ENCODE assay signal across 9 mouse cellular contexts in the genomic region with DNA sequence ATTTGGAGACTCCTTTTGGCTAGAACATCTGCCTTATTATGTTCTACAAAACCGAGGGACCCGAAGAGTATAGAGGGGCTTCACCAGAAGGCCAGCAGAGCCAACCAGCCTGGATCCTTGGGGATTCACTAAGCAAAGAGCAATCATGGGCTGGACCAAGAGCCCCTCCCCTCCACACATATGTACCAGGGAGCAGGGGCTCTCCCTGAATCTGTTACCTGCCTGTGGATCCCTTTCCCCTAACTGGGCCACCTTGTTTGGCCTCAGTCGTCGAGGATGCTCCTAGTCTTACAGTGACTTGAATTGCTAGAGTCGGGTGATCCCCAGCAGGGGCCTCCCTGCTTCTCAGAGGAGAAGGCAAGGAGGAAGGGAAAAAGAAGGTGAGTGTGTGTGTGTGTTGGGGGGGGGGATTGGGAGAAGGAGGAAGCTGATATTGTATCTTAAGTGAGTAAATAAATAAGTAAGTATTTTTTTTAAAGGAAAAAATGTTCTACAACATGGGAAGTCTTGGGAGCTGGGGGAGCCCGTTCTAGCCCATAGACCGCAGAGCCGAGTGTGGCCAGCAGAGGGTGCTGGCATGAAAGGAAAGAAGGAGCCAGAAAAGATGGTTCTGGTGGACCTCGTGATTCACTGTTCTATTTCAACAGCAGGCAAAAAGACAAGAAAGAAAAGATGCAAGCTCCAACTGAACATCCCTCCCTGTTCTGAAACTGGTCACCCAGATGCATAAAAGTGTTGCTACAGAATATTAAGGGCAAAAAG. TPM values are rescaled to one million over a fixed set of nuclear protein-coding genes. Genes with fewer than 3 reads are reported as not detected.
DNase-seq lines count a peak whose midpoint lies in the region; ATAC-seq and TF ChIP-seq lines count a peak whose summit lies in the region.
"Had no signal": no experiment of that assay in that cellular context is flagged by ENCODE, and none has a peak within 500 bp of the region (broad histone marks: within the 10 kb centered on the region; RNA-seq: fewer than 3 reads in every experiment).

No protein-coding gene starts in this region.

- peak; percentile 62 for DNase-seq in midbrain, embryonic 10.5 days (ENCODE audit: low spot score)
- peak; percentile 5 for DNase-seq in cerebellum, adult 11-12 months
- DNase-seq in frontal cortex, postnatal 10 days (ENCODE audit: low spot score in 2 of 2) = peak; percentile 32 to 64
- DNase-seq in left cerebral cortex, postnatal 25 days (ENCODE audit: low spot score in 2 of 2) = peak; percentile 76 to 78
- peak; percentile 12 for DNase-seq in ovary, adult 18-20 months (ENCODE audit: low spot score)
- DNase-seq in thymus, postnatal 10 days (ENCODE audit: low spot score in 2 of 2) = peak; percentile 6 to 50

- no peaks in the 10 kb centered on the region for H3K27me3 ChIP-seq in midbrain, embryonic 10.5 days (ENCODE audit: low read depth, poor library complexity, severe bottlenecking)
- no peaks in the 10 kb centered on the region for H3K27me3 ChIP-seq in midbrain, embryonic 16.5 days (ENCODE audit: control insufficient read depth, insufficient read depth, low read depth, low read length)
- H3K27me3 ChIP-seq in intestine, postnatal 0 days (replicated peaks; ENCODE audit: control insufficient read depth, insufficient read depth, low read length) = no peaks in the 10 kb centered on the region
- H3K27me3 ChIP-seq: megakaryocyte, embryonic 14.5 days had no signal

- no peaks in the 10 kb centered on the region for H3K4me1 ChIP-seq in midbrain, embryonic 10.5 days
- no peaks in the 10 kb centered on the region for H3K4me1 ChIP-seq in midbrain, embryonic 16.5 days (ENCODE audit: control insufficient read depth, insufficient read depth, low read length)
- H3K4me1 ChIP-seq in intestine, postnatal 0 days (replicated peaks; ENCODE audit: control insufficient read depth, insufficient read depth, low read length) = no peaks in the 10 kb centered on the region
- H3K4me1 ChIP-seq: megakaryocyte, embryonic 14.5 days had no signal

- no peak overlapping the region for H3K4me3 ChIP-seq in midbrain, embryonic 10.5 days
- no peak overlapping the region for H3K4me3 ChIP-seq in midbrain, embryonic 16.5 days (ENCODE audit: low read depth, low read length)
- no peak overlapping the region for H3K4me3 ChIP-seq in intestine, postnatal 0 days (ENCODE audit: low read depth, low read length)
- H3K4me3 ChIP-seq: megakaryocyte, embryonic 14.5 days had no signal

- no peaks in the 10 kb centered on the region for H3K36me3 ChIP-seq in midbrain, embryonic 10.5 days
- H3K36me3 ChIP-seq in midbrain, embryonic 16.5 days (ENCODE audit: control insufficient read depth, insufficient read depth, low read length) = no peaks in the 10 kb centered on the region
- H3K36me3 ChIP-seq in intestine, postnatal 0 days (ENCODE audit: control insufficient read depth, insufficient read depth) = no peaks in the 10 kb centered on the region

- H3K4me2 ChIP-seq in midbrain, embryonic 16.5 days (ENCODE audit: low read length) = no peak overlapping the region
- no peak overlapping the region for H3K4me2 ChIP-seq in intestine, postnatal 0 days (replicated peaks; ENCODE audit: low read depth)

- no peak for ATAC-seq in midbrain, embryonic 16.5 days
- ATAC-seq in intestine, postnatal 0 days = peak; percentile 53; the same call in 1 of the 2 replicates

- 33% methylated on average over 9 of the region's 9 CpGs for WGBS in midbrain, embryonic 10.5 days
- 34% methylated on average over 9 of the region's 9 CpGs for WGBS in midbrain, embryonic 16.5 days
- WGBS in intestine, postnatal 0 days = 27% methylated on average over 9 of the region's 9 CpGs

- no peak overlapping the region for H3K9ac ChIP-seq in midbrain, embryonic 16.5 days (ENCODE audit: low read depth, low read length)
- no peak overlapping the region for H3K9ac ChIP-seq in intestine, postnatal 0 days (ENCODE audit: low read depth, low read length)

- intact Hi-C loops in left cerebral cortex, postnatal 25 days (cut with DNase I) = loop anchor here (2.0 kb wide), 1 partner anchor 336 kb away; no protein-coding TSS in a partner anchor

- peak; percentile 91 for TF ChIP-seq CTCF in intestine, postnatal 0 days (IDR thresholded peaks at IDR 0.05; ENCODE audit: low read depth)

- H3K27ac ChIP-seq in midbrain, embryonic 10.5 days (replicated peaks) = no peak overlapping the region
- no peak overlapping the region for H3K27ac ChIP-seq in midbrain, embryonic 16.5 days (ENCODE audit: low read length)
- H3K27ac ChIP-seq in intestine, postnatal 0 days (ENCODE audit: low read depth, low read length) = no peak overlapping the region

- H3K9me3 ChIP-seq in midbrain, embryonic 10.5 days (replicated peaks) = no peaks in the 10 kb centered on the region
- H3K9me3 ChIP-seq in midbrain, embryonic 16.5 days (replicated peaks; ENCODE audit: control insufficient read depth, low read length, poor library complexity, severe bottlenecking) = no peaks in the 10 kb centered on the region
- no peaks in the 10 kb centered on the region for H3K9me3 ChIP-seq in intestine, postnatal 0 days (ENCODE audit: control insufficient read depth)
- H3K9me3 ChIP-seq: megakaryocyte, embryonic 14.5 days had no signal

RNA-seq across cellular contexts. Expression of gene Postn, which starts 7.8 kb away (rescaled TPM):
- 5.5 and 7.3 TPM in 2 replicates for polyA plus RNA-seq in midbrain, embryonic 10.5 days (2016; fragmentation: Nextera tagmentation; extraction: Ambion mirVana)
- 11.3 and 12.1 TPM in 2 replicates for polyA plus RNA-seq in midbrain, embryonic 16.5 days (2015; fragmentation: Nextera tagmentation; extraction: Ambion mirVana)
- 106 and 107 TPM in 2 replicates for polyA plus RNA-seq in intestine, postnatal 0 days (2015; fragmentation: Nextera tagmentation; extraction: Ambion mirVana)
- total RNA-seq in left cerebral cortex, postnatal 25 days (2021) = 1 to 10 TPM; 3.6 to 3.9 TPM

Comparison
In these comparisons a context has a peak if more than half of its experiments do, and no peak if none do; other contexts are left out.
1. DNase-seq: peak in every context shown above with its lines; median percentile 77 in left cerebral cortex, postnatal 25 days; 62 in midbrain, embryonic 10.5 days; 48 in frontal cortex, postnatal 10 days; 28 in thymus, postnatal 10 days; 12 in ovary, adult 18-20 months; 5 in cerebellum, adult 11-12 months.